Mouse (Mus musculus): ENCODE measurements around the gene Psma2.

Gene Psma2

GRCm38 (mm10) chr13:14612926-14613529 lies at the start of gene Psma2, which contains the start of gene Mrpl32:
Gene Psma2, plus strand, starts transcription at chr13:14613240.
Gene Mrpl32, minus strand, starts transcription at chr13:14613165.
- peak; percentile 96 for DNase-seq (ENCODE audit: low read depth, low spot score)

DNA sequence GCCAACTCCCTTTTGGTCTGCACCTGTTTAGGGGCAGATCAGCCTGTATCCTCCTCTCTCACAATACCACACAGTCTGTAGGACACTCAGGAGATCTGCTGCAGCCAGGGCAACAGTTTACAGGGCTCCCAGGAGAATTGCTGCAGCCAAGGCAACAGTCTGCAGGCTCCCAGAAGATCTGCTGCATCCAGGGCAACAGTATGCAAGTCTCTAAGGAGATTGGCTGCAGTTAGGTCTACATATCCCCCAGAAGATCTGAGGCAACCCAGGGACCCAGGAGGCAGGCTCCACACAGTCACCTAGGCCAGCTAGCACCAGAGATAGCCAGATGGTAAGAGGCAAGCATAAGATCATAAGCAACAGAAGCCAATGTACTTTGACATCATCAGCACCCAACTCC lies 38.9 kb upstream of the Psma2 start:
- no peak for DNase-seq (ENCODE audit: low read depth, low spot score)

DNA sequence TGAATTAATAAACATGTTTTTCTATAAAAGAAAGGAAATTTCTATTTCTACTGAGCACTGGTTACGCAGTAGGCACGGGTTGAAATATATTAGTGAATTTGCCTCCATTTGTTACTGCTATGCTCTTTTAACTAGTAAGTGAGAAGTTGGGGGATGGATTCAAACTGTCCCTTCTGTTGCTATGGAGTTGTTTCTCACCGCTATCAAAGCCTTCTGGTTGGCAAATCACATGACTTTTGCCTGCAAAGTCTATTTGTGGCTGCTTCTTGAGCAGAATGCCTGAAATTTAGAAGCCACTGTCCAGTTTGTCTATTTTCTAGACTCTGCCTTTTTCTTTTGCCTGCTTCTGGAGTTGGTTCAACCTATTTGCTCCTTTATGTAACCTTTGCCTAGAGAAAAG lies 32.6 kb upstream of the Psma2 start:
- DNase-seq (ENCODE audit: low read depth, low spot score), result no peak

DNA sequence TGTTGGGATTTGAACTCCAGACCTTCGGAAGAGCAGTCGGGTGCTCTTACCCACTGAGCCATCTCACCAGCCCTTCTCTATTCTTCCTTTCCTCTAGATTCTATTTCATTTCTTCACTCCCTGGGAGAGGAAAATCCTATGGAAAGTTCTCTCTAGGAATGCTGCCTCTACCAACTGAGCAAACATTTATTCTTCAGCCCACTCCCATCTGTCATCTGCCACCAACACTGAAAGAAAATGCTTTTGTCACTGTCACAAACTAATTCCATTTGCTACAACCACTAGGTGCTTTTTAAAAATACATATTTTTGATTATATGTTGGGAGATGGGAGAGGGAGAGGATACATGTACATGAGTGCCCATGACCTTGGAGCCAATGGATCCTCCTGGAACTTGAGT lies 10.3 kb upstream of the Psma2 start:
- DNase-seq (ENCODE audit: low read depth, low spot score), result no peak

GRCm38 (mm10) chr13:14607616-14608015 lies 5.4 kb upstream of the Psma2 start:
- no peak for DNase-seq (ENCODE audit: low read depth, low spot score)

DNA sequence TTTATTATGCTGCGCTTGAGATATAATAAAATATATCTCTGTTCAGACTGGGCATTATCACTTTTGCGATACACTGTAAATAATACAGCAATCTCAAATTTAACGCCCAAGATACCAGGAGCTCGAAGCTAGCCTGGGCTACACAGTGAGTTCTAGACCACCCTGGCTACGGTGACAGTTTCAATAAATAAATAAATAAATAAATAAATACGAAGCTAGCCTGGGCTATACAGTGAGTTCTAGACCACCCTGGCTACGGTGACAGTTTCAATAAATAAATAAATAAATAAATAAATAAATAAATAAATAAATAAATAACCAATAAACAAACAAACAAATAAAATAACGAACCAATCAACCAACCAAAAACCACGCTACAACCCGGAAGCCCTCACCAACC lies 577 bp upstream of the Psma2 start:
- DNase-seq (ENCODE audit: low read depth, low spot score), result no peak

DNA sequence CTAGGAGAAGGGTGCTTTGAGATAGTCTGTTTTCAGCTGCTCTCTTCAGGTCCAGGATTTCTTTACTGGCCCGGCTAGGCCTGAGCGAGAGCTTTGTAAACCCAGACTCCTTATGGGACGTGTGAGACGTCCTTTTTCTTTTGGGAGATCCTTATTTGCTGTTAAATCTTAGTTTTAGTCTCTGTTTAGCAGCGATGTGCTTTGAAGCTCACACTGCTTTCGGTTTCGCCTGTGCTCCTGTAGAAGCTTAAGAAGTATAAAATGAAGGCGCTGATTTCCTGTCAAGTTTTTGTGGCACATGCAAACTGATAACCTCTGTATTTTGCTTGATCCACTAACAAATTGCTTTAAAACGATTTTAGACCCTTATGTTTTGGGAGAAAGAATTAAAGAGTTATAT lies 513 bp downstream of the Psma2 start:
- peak; percentile 35 for DNase-seq (ENCODE audit: low read depth, low spot score)

- DNase-seq (ENCODE audit: low read depth, low spot score), result peak; percentile 71
Observed at GRCm38 (mm10) chr13:14618724-14619123, 5.7 kb downstream of the Psma2 start.

DNA sequence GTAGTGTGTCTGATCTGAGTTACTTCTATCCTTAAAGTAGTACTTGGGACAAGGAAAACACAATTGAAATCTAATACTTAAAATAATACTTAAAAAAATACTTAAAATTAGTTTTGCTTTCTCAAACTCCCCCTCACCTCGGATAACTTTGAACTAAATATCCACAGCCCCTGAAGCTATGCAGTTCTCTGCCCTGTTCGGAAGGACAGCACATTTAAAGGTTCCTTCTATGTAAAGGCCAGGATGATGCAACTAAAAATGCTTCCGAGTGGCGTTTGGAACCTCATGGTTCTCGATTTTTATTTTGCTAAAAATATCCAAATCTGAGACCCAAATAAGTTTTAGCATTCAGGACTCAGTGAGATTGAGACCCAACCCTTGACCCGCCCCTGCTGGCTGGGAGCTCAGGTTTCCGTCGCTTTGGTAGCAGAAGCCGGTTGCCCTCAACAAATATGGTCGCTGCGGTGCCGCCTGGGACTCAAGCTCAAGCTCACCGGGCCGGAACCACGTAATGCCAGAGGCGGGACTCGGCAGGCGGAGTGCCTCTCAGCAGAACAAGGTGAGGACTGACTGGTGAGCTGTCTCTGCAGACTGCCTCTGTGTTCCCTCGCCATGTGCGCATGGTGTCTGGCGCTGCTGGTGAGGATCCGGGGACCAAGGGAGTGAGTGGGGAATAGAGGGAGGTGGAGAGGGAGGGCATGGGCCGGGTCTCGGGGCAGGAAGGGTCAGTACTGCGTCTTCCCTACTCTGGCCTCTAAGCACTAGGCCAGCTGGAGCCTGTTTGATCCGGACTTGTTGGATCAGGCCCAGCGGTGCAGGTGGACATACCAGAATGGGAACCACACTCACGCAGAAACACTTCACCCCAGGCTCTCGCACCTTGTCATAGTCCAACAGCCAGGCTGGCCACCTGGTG lies 16.9 kb downstream of the Psma2 start, which contains the start of gene AW209491:
Gene AW209491, plus strand, starts transcription at position 429 of the 916 bp plus-strand sequence.
- peak; percentile 96 for DNase-seq (ENCODE audit: low read depth, low spot score)

- DNase-seq (ENCODE audit: low read depth, low spot score), result no peak
Observed at GRCm38 (mm10) chr13:14639998-14640397, 27.0 kb downstream of the Psma2 start.

DNA sequence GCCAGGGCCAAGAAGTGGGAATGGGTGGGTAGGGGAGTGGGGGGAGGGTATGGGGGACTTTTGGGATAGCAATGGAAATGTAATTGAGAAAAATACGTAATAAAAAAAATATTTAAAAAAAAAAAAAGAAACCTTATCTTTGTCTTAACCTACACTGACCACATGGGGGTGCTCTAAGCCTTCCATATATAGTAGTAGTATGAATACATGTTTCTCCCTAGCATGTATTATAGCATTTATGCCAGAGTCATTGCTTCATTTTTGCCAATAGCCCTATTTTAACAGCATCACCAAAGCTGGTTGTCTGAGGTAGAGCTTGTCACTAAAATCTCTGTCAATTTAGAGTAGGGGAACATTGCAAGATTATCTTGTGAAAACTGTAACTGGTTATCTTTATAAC lies 36.3 kb downstream of the Psma2 start:
- DNase-seq (ENCODE audit: low read depth, low spot score), result peak; percentile 75

GRCm38 (mm10) chr13:14667107-14667506 lies 54.1 kb downstream of the Psma2 start:
- DNase-seq (ENCODE audit: low read depth, low spot score), result no peak

GRCm38 (mm10) chr13:14670342-14670741 lies 57.3 kb downstream of the Psma2 start:
- peak; percentile 66 for DNase-seq (ENCODE audit: low read depth, low spot score)

DNA sequence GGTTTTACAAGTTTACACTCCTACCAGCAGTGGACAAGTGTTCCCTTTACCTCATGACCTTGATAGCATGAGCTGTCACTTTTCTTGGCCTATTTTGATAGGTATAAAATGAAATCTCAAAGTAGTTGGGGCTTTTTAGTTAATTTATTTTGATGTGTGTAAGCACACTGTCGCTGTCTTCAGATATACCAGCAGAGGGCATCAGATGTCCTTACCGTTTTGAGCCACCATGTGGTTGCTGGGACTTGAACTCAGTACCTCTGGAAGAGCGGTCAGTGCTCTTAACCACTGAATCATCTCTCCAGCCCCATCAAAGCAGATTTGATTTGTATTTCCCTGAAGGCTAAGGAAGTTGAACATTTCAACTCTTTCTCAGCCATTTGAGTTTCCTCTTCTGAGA lies 75.9 kb downstream of the Psma2 start:
- DNase-seq (ENCODE audit: low read depth, low spot score), result peak; percentile 6

DNA sequence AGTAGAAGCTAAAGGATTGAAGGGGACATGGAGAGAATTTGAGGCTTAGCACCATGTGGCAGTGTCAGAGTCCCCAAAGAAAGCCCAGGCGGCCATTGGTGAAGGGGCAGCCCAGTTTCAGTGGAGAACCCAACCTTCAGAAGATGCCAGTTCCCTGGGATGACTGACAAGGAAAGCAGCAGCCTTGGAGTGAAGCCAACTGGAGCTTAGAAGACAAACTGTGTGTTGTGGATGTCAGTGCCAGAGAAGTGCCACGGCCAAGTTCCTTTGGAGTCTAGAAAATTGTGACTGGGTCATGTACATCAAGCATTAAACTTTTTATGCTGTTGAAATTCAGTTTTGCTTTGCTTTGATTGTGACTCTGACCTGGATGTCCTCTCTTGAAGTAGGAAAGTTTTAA lies 103.8 kb downstream of the Psma2 start:
- no peak for DNase-seq (ENCODE audit: low read depth, low spot score)

GRCm38 (mm10) chr13:14717755-14718154 lies 104.7 kb downstream of the Psma2 start:
- no peak for DNase-seq (ENCODE audit: low read depth, low spot score)

Measured in 3T3-L1 (cell line).